Mouse (Mus musculus) lung, postnatal 4 days (tissue): ENCODE data around the gene Chd2.

Experiments used
- DNase-seq, 2 experiments: peaks; one replicate each; pipeline ENCODE4 v3.0.0; 2021

Chd2 gene

DNA sequence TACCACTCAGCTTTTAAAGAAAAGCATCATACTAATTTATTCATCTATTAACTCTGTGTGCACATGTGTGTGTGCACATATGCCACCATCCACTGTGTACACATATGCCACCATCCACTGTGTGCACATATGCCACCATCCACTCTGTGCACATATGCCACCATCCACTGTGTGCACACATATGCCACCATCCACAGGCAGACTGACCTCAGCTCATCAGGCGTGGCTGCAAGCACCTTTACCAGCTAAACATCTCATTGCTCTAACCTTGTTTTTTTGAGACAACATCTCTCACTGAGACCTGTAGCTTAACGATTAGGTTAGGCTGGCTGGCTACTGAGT is 107.3 kb downstream of the Chd2 start:
- DNase-seq, result no peak

- DNase-seq, result no peak
Measured at GRCm38 (mm10) chr7:73433637-73434335, 107.8 kb downstream of the Chd2 start.

- DNase-seq, result no peak
Measured at GRCm38 (mm10) chr7:73428525-73428924, 113.1 kb downstream of the Chd2 start.

DNA sequence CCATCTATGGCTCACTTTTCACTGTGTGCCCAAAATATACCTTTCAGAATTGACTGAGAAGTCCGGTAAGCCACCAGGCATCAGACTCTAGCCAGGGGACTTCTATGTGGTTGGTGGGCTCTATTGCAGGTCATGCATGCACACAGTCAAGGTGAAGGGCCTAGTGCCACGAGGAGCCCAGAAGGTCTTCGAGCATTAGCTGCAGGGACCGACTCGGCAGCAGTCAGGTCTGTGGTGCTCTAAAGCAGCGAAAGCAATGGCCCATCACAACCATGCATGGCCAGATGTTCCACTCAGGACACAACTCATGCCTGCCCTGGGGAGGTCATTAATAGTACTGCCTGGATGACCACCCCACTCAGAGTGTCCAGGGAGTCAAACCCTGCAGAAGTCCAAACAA is 113.8 kb downstream of the Chd2 start:
- no peak for DNase-seq

- DNase-seq, result no peak
Measured at GRCm38 (mm10) chr7:73426752-73427386, 114.8 kb downstream of the Chd2 start.

- no peak for DNase-seq
Measured at GRCm38 (mm10) chr7:73426235-73426634, 115.4 kb downstream of the Chd2 start.

GRCm38 (mm10) chr7:73425451-73425850 is 116.2 kb downstream of the Chd2 start:
- no peak for DNase-seq

DNA sequence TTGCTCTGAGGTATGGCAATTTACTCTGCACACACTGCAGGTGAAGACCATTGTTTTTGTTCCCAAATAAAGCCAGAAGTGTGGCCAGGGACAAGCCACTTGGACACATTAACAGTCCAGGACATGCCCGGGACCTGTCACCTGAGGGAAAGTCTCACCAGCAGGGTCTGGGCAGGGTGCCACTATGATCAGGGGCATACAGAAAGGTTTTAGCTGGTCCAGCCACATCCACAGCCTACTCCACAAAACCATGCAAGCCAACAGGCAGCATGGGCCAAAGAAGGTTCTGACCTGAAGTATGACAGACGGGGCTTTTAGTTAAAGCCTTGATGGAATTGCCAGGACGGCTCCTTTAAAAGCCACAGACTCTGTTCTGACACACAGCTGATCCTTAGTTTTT is 116.9 kb downstream of the Chd2 start:
- no peak for DNase-seq

- no peak for DNase-seq
Measured at GRCm38 (mm10) chr7:73424243-73424642, 117.4 kb downstream of the Chd2 start.

GRCm38 (mm10) chr7:73423236-73423635 is 118.4 kb downstream of the Chd2 start:
- no peak for DNase-seq

DNA sequence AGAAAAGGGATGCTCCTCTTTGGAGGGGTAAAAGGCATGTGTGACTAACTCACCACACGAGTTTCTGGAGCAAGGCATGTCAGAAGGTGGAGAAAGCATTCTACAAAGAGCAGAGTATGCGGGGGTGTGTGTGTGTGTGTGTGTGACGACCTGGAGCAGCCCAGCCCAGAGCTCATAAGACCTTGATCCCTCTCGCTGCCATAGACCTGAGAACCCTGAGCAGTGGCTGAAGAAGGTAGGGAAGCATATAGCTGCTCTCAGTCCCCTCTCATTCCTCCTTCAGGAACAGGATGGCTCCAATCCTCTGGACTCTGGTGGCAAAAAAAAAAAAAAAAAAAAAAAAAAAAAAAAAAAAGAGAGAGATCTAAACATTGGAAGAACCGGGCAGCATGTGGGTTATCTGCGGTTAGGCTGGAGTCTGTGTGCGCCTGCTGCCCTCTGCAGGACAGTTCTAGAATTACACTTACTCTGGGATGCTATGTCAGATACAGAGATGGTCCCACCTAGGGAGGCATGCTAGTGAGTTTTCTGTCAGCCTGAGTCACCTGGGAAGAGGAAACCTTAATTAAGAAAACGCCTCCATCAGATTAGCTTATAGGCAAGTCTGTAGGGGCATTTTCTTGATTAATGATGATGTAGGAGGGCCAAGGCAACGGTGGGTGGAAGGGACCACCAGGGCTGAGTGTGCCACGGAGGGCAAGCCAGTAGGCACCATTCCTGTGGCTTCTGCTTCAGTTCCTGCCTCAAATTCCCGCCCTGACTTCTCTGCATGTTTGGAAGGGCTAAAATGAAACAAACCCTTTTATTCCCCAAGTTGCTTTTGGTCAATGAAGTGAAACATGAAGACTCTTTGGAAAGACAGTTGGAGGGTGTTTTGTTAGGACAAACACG is 119.2 kb downstream of the Chd2 start:
- peak in 1 of 2 experiments; percentile 79 for DNase-seq

DNA sequence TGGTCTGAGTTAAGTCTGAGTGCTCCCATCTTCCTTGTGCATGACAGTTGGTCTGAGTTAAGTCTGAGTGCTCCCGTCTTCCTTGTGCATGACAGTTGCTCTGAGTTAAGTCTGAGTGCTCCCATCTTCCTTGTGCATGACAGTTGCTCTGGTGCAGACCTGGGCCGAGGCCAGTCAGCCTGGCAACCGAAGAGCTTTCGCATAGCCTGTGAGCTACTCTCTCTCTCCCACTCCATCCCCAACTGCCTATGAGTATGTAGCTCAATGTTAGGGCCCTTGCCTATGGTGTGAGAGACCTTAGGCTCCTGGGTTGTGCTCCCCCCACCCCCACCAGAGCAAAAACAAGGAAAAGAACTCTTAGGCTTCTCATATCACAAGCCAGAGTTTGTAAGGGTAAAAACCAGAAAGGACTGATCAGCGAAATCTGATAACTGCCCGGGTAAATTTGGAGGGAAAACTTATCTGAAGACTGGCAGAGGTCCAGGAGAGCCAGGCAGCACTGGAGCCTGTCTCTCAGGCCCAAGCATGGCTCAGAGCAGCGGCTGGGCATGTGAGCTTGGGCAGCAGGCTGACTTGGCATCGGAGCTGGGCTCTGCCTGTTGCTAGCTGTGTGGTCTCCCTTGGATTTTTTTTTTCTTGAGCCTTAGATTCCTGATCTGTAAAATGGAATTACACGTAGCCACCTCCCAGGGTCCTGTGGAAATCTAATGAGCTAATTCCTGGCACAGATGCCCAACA is 120.2 kb downstream of the Chd2 start:
- no peak for DNase-seq

GRCm38 (mm10) chr7:73420827-73421226 is 120.8 kb downstream of the Chd2 start:
- peak in 1 of 2 experiments; percentile 21 for DNase-seq

- peak in 1 of 2 experiments; percentile 20 for DNase-seq
Measured at GRCm38 (mm10) chr7:73419375-73419774, 122.3 kb downstream of the Chd2 start.

DNA sequence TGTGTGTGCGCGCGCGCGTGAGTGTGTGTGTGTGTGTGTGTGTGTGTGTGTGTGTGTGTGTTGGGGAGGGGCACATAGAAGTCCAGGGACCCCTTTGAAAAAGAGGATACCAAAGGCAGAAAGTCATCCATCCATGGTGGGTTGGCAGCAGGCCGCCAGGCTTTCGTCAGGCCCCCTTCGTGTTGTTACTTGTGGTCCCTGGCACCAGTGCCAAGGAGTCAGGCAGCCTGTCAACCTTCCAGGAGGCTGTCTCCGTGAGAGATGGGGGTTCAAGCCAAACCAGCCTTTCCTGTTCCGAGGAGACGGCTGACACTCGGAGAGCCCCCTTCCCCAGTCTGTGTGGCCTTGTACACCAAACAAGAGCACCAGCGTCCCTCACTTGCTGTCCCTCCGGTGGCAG is 127.4 kb downstream of the Chd2 start:
- DNase-seq, result peak in 1 of 2 experiments; percentile 32

DNA sequence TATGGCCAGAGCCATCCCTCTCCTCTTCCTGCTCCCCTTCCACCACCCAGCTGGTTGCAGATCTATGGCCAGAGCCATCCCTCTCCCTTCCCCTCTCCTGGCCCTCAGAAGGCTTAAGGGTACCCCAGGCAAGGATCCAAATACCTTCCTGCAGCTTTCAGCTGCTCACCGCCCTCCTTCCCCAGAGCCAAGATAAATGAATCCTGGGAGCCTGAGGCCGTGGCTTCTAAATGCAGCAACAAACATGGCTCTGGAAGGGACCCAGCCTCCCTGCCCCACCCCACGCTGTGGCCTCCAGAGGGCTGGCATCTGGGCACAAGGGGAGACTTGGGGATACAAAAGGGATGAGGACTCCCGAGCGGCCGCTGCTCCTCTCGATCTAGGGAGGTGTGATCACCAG is 129.2 kb downstream of the Chd2 start:
- peak in 1 of 2 experiments; percentile 43 for DNase-seq

DNA sequence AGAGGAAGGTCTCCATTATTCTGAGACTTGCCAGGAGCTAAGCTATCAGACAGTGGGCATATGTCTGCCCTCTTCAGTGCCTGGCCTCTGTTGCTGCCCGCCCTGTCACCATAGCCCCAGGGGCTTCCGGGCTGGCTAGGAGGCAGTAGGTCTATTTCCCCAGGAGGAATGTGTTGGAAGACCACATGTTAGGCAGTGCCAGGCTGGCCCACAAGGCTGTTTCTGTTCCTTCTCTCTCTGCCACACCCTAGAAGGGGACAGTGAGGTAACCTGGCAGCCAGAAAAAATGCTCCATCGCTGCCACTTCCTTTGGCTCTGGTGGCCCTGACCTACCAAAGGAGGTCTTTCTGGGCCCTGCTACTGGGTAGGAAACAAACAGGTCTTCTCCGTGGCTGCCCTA is 129.6 kb downstream of the Chd2 start:
- DNase-seq, result peak in 1 of 2 experiments; percentile 21

DNA sequence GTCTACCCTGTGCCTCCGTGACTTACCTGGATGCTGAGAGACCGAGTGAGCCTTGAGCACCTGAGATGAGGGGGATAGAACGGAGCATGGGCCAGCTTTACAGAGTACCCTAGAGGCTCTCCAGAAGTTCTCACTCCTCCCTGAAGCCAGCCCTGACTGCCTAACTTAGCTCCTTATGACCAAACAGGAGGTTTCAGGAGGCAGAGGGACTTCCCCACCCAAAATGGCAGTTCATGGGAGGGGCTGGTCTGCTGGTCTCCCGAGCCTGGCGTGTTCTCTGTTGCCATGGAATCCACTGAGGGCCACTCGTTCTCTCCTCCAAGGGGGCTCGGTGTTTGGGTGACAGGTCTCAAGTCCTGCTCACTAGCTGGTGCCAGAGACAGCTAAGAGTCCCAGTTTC is 130.1 kb downstream of the Chd2 start:
- DNase-seq, result peak in 1 of 2 experiments; percentile 52

GRCm38 (mm10) chr7:73405550-73405949 is 136.1 kb downstream of the Chd2 start:
- DNase-seq, result no peak

GRCm38 (mm10) chr7:73403538-73403937 is 138.1 kb downstream of the Chd2 start:
- peak in 1 of 2 experiments; percentile 20 for DNase-seq

GRCm38 (mm10) chr7:73402671-73403070 is 139.0 kb downstream of the Chd2 start:
- DNase-seq, result no peak

DNA sequence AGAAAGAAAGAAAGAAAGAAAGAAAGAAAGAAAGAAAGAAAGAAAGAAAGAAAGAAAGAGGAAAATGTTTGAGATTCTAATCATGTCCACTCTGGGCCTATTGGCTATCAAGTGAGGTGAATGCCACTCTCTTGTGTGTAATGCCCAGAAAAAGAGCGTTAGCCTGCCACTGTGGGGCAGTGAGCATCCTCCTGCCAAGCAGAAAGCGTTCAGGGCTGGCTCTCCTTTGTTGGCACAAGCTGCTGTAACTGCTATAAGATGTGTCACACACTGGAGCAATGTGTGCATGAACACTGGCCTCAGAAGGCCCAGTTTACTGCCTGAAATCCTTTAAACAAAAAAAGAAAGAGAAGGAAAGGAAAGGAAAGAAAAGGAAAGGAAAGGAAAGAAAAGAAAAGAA is 139.5 kb downstream of the Chd2 start:
- no peak for DNase-seq
